Mouse (Mus musculus): Measurements from ENCODE around the gene Klhl20.

DNA sequence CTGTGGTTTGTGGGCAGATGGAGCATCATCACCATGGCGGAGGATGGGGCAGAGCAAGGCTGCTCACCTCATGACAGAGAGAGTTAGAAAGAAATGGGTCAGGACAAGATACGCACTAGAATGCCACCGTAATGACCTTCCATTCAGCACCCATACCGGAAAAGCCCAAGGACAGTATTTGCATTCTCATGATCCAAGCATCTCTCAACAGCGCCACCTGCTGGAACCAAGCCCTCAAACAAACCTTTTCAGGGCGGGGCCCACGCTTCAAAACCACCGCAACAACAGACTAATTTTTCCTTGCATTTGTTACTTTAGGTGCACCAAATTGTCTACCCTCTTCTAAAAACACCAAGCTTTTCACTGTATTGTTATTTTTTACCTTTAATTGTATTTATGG lies 49.4 kb upstream of the Klhl20 start:
- no peak for TF ChIP-seq POLR2A (IDR thresholded peaks at IDR 0.05; ENCODE audit: borderline replicate concordance, low read depth, low read length)
- peak; percentile 68 for TF ChIP-seq CTCF (IDR thresholded peaks at IDR 0.05; ENCODE audit: low read depth, low read length)
